Mouse (Mus musculus) lung, postnatal 0 days (tissue): ENCODE measurements at regions not wholly inside any gene's neighbourhood (a gene's known extent, or its start where the extent isn't known, plus 50 kb on each side); places are given as distances from the start of the nearest gene placed in this dataset.

Experiments
- CTCF ChIP-seq: IDR thresholded peaks from 2 replicates; pipeline ENCODE4 v1.5.1; 2016; ENCODE audit warnings: antibody characterized with exemption, mild to moderate bottlenecking
- EP300 ChIP-seq: IDR thresholded peaks from 2 replicates; pipeline ENCODE4 v1.6.1; 2016; ENCODE audit warnings: antibody characterized with exemption, mild to moderate bottlenecking, control low read depth

- no peak for TF ChIP-seq CTCF
- TF ChIP-seq EP300: no peak
Measured at GRCm38 (mm10) chr2:28138583-28138982, 53.9 kb upstream of the Fcnb start.
